Mouse (Mus musculus): Measurements from ENCODE around the gene 1700029H14Rik. TPM values are rescaled to one million over a fixed set of nuclear protein-coding genes. Genes with fewer than 3 reads are reported as not detected.

Gene 1700029H14Rik
- polyA plus RNA-seq, 1 experiment from 2014 or later, result not detected

DNA sequence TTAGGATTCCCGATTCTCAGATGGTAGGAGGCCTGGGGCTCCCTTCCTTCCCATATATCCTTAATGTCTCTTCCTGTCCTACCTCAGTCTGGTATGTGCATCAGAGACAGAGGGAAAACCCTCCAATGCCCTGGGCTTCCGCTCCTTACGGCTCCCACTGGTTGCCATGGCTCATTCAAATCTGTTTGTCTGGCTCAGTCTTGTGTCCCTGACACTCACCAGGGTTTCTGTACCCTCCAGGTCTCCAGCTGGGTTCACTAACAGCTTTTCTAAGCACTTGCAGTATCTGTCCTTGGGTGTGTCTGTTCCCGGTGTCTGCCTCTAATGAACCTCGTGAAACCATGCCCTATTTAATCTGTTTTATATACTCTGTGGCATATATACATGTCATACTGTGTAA lies 20.7 kb downstream of the 1700029H14Rik start:
- 72% methylated on average over 5 of the region's 5 CpGs for WGBS
- H3K36me3 ChIP-seq, result no peaks in the 10 kb centered on the region
- no peak for ATAC-seq (ENCODE audit: borderline replicate concordance, extremely low read depth, low FRiP score, low TSS enrichment)
- H3K27me3 ChIP-seq, result no peaks in the 10 kb centered on the region
- H3K9me3 ChIP-seq, result no peaks in the 10 kb centered on the region
- no peak overlapping the region for H3K9ac ChIP-seq
- H3K27ac ChIP-seq, result no peak overlapping the region
- H3K4me1 ChIP-seq, result peaks cover 13% of the 10 kb centered on the region
- no peak overlapping the region for H3K4me2 ChIP-seq
- no peak overlapping the region for H3K4me3 ChIP-seq

DNA sequence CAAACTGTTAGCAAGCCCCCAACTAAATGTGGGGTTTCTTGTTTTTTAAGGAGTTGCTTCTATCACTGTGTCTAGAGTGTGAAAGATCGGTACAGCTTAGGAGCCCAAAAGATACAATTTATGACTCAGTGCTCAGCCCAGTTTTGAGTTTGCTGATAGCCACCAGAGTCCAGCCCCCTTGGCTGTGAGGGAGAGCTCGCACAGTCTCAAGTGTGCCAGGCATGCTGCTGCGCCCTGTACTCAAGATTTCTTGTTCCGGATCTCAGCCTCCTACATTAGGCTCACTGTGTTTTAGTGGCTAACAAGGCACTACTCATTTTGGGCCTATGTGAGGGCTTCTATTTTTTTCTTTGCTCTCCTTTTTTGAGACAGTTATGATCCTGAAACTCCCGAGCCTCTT lies 22.1 kb downstream of the 1700029H14Rik start:
- H3K27me3 ChIP-seq, result no peaks in the 10 kb centered on the region
- H3K9ac ChIP-seq, result no peak overlapping the region
- WGBS, result 63% methylated on average over 5 of the region's 5 CpGs
- no peaks in the 10 kb centered on the region for H3K36me3 ChIP-seq
- no peaks in the 10 kb centered on the region for H3K9me3 ChIP-seq
- peak overlapping the region; percentile 16; the same call in 1 of the 2 replicates for H3K27ac ChIP-seq
- no peak overlapping the region for H3K4me2 ChIP-seq
- no peak overlapping the region for H3K4me3 ChIP-seq
- peak; percentile 47 for ATAC-seq (ENCODE audit: borderline replicate concordance, extremely low read depth, low FRiP score, low TSS enrichment)
- H3K4me1 ChIP-seq, result peaks cover 13% of the 10 kb centered on the region

DNA sequence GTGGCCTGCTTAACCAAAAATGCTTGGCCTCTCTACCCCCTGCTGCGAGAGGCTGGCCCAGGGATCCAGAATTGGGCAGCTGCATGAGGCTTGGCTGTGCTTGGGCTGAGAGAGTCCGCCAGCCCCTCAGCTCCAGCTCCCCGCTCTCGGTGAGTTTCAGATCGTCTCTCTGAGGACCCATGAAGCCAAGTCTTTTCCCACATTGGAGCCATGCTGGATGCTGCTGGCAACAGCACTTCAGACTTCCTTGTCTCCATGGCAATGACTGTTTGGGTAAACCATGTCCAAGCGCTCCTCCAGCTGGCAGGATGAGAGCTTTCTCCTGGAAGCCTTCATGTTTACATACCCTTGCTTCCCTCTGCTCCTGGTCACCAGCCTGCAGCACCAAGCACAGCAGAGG lies 23.4 kb downstream of the 1700029H14Rik start:
- Histone ChIP-seq H3K36me3 (no peaks in the 10 kb centered on the region), H3K4me1 (peaks cover 13% of the 10 kb centered on the region), H3K4me3 (no peak overlapping the region), H3K9ac (no peak overlapping the region), H3K9me3 (no peaks in the 10 kb centered on the region), H3K27me3 (no peaks in the 10 kb centered on the region), H3K27ac (peak overlapping the region; percentile 54), H3K4me2 (no peak overlapping the region)
- peak; percentile 80; the same call in 1 of the 2 replicates for ATAC-seq (ENCODE audit: borderline replicate concordance, extremely low read depth, low FRiP score, low TSS enrichment)
- 40% methylated on average over 6 of the region's 6 CpGs for WGBS

DNA sequence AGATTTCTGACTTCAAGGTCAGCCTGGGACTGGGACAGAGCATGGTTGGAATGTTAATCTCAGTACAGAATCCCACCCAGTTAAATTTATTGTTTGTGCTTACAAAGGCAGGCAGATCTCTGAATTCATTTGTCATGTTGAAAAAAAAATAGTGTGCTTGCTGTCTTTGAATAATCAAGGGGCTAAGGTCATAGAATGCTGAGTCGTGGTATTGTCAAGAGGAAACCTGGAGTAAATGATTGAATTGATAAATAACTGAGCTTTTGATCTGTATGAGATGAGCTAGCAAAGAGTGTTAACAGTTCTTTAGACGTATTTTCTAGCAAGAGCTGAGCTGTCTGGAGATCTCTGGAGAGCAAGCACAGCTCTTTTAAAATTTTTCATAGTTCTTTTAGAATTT lies 25.2 kb downstream of the 1700029H14Rik start:
- 46% methylated on average over 2 of the region's 2 CpGs for WGBS
- no peak for ATAC-seq (ENCODE audit: borderline replicate concordance, extremely low read depth, low FRiP score, low TSS enrichment)
- Histone ChIP-seq H3K36me3 (no peaks in the 10 kb centered on the region), H3K9me3 (no peaks in the 10 kb centered on the region), H3K4me2 (no peak overlapping the region), H3K27me3 (no peaks in the 10 kb centered on the region), H3K4me3 (no peak overlapping the region), H3K4me1 (peaks cover 20% of the 10 kb centered on the region), H3K9ac (no peak overlapping the region), H3K27ac (no peak overlapping the region)

DNA sequence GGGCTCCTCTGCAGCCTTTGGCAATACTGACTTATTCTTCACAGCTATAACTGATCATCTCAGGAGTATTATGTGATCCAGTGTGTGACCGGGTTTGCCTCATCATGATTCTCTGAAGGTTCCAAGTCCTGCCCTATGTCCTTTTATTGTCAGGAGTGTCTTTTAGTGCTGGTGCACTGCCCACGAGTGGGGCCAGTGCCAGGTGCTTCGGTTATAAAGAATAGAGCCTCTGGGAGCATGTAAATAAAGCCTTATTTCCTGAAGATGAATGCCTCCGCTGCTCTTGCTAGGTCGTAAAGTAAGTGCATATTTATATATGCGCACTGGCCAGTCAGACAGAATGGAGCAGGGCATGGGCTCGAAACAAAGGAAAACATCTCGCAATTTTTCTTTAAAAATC lies 29.1 kb downstream of the 1700029H14Rik start:
- no peak for ATAC-seq (ENCODE audit: borderline replicate concordance, extremely low read depth, low FRiP score, low TSS enrichment)
- 67% methylated on average over 8 of the region's 8 CpGs for WGBS
- Histone ChIP-seq H3K27ac (no peak overlapping the region), H3K4me2 (no peak overlapping the region), H3K4me3 (no peak overlapping the region), H3K36me3 (no peaks in the 10 kb centered on the region), H3K9ac (no peak overlapping the region), H3K27me3 (no peaks in the 10 kb centered on the region), H3K4me1 (peaks cover 45% of the 10 kb centered on the region), H3K9me3 (no peaks in the 10 kb centered on the region)

DNA sequence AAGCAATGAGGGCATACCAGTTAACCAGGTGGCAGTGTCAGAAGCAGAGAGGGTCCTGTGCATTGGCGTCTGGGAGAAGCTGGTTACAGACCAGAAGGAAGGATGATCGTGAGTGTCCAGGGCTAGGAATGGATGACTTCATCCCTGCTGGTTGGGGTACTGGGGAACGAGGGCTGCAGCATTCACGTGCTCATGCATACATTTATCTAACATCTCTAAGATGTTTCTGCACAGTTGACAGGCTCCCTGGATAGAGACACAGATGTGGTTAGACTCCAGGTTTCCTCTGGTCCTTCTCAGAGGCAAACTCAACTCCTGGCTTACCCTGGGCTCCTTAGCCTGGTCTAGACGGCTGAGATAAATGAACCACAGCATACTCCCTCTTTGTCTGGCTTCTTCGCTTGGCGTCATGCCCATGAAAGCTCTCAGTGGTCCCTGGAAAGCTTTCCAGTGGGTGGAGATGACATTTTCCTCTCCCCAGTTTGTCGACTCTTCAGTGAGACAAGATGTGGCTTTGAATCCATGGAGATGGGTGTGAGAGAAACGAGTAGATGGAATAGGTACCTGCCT lies 30.6 kb downstream of the 1700029H14Rik start:
- Histone ChIP-seq H3K4me1 (peaks cover 44% of the 10 kb centered on the region), H3K4me3 (no peak overlapping the region), H3K36me3 (no peaks in the 10 kb centered on the region), H3K9ac (no peak overlapping the region), H3K27ac (peak overlapping the region; percentile 85), H3K27me3 (no peaks in the 10 kb centered on the region), H3K9me3 (no peaks in the 10 kb centered on the region), H3K4me2 (0 out of 2 replicates have a peak overlapping the region, but pooled peaks have one; percentile 0)
- ATAC-seq (ENCODE audit: borderline replicate concordance, extremely low read depth, low FRiP score, low TSS enrichment), result no peak
- 31% methylated on average over 9 of the region's 9 CpGs for WGBS

DNA sequence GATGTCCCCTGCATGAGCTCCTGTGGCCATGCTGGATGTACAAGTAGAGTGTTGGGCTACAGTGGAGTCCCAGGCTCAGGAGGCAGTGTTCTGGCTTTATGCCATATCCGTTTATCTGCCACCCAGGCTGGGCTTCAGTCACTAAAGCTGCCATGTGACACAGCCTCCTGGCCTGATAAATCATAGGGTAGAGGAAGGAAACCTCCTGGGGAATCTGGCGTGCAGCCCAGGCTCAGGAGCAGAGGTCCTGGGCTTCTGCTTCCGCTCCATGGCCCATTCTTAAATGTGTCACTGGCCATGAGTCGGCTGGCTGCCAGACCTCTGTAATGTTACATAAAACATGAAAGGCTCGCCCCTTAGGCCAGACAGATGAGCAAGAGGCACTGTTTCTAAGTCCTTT lies 31.3 kb downstream of the 1700029H14Rik start:
- ATAC-seq (ENCODE audit: borderline replicate concordance, extremely low read depth, low FRiP score, low TSS enrichment), result peak; percentile 83
- H3K27ac ChIP-seq, result peak overlapping the region; percentile 85
- no peak overlapping the region for H3K4me2 ChIP-seq

DNA sequence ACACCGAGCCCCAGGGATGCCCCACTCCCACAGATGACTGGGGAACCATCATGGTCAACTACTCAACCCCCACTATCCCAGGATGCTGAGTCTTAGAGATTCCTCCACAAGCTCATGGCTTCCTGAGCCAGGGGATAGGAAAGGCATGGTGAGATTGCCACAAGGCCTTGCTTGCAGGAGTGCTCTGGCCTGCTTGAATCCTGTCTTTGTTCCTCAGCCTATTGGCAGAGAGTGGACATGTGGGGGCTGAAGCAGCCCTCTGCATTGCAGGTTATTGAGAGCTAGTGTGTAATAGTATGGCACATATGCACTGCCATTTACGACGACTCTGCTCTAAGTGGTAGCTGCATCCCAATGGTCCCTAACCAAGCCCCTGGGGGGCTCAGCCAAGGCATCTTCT lies 31.9 kb downstream of the 1700029H14Rik start:
- no peak overlapping the region for H3K4me2 ChIP-seq
- H3K9me3 ChIP-seq, result no peaks in the 10 kb centered on the region
- no peaks in the 10 kb centered on the region for H3K36me3 ChIP-seq
- H3K27ac ChIP-seq, result peak overlapping the region; percentile 85
- ATAC-seq (ENCODE audit: borderline replicate concordance, extremely low read depth, low FRiP score, low TSS enrichment), result peak; percentile 11
- WGBS, result 61% methylated on average over 3 of the region's 3 CpGs
- no peak overlapping the region for H3K9ac ChIP-seq
- H3K4me1 ChIP-seq, result peaks cover 44% of the 10 kb centered on the region
- H3K4me3 ChIP-seq, result no peak overlapping the region
- no peaks in the 10 kb centered on the region for H3K27me3 ChIP-seq

More for the DNA sequence above, 31.3 kb downstream of the 1700029H14Rik start:
- no peaks in the 10 kb centered on the region for H3K27me3 ChIP-seq
- WGBS, result 22% methylated on average over 5 of the region's 5 CpGs
- no peak overlapping the region for H3K4me3 ChIP-seq
- no peaks in the 10 kb centered on the region for H3K36me3 ChIP-seq
- peaks cover 44% of the 10 kb centered on the region for H3K4me1 ChIP-seq
- no peak overlapping the region for H3K9ac ChIP-seq
- no peaks in the 10 kb centered on the region for H3K9me3 ChIP-seq

DNA sequence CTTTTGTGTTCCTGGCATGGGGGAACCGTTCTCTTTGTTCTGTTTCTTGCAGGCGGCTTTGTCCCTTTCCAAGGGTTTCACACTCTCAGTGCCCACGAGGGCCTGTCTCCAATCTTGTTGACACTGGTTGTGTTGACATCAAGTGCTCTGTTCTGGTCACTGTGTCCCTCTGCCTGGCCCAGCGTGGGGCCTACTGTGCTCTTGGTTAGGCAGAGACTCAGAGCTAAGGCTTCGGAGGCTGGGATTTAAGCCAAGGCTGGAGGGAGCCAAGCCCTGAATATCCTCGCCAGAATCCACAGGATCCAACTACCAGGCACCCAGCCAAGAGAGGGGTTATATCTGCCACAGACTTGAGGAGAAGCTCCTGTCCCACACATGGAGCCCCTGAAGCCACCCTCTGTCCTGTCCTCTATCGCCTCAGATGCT lies 32.4 kb downstream of the 1700029H14Rik start:
- ATAC-seq (ENCODE audit: borderline replicate concordance, extremely low read depth, low FRiP score, low TSS enrichment), result peak; percentile 88
- Histone ChIP-seq H3K9me3 (no peaks in the 10 kb centered on the region), H3K36me3 (no peaks in the 10 kb centered on the region), H3K4me1 (peaks cover 44% of the 10 kb centered on the region), H3K9ac (no peak overlapping the region), H3K27me3 (no peaks in the 10 kb centered on the region), H3K4me3 (no peak overlapping the region), H3K27ac (peak overlapping the region; percentile 85), H3K4me2 (no peak overlapping the region)
- WGBS, result 19% methylated on average over 7 of the region's 7 CpGs

DNA sequence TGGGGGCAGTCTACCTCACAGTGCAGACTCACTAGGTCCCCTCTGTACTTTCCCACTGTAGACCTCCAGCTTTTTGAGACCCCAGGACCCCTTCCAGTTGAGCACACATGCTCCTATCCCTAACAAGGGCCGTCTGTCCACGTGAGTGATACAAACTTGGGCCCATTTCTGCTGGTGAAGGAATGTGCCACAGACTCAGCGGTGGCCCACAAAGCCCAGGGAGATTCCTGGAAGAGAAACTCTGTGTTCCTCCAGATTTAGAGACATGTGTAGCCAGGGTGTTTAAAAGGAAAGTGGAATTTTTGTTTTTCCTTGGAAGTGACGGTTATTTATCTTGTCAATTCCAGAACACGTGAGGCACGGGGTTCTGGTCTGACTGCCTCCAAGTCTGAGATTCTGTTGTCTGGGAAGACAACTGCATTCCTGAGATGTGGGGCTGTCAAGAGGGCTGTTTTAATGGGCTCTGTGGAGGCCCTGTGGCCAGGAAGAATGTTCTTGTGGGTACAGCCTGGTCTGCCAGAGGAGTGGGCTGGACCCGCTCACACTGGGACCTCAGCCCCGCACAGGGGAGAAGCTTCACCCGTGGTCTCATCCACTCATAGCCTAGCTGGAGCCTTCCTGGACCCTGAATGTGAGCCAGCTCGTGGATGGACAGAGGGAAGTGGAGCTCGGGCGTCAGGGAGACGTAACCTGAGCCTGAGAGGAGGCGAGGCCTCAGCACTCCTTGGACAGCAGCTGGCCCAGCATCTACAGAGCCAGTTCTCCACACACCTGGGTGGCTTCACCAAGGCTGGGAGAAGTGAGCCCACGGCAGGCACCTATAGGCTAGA lies 33.0 kb downstream of the 1700029H14Rik start:
- Histone ChIP-seq H3K4me1 (peaks cover 47% of the 10 kb centered on the region), H3K4me2 (no peak overlapping the region), H3K4me3 (no peak overlapping the region), H3K27ac (peak overlapping the region; percentile 85), H3K27me3 (no peaks in the 10 kb centered on the region), H3K36me3 (no peaks in the 10 kb centered on the region), H3K9me3 (no peaks in the 10 kb centered on the region), H3K9ac (no peak overlapping the region)
- WGBS, result 39% methylated on average over 15 of the region's 15 CpGs
- ATAC-seq (ENCODE audit: borderline replicate concordance, extremely low read depth, low FRiP score, low TSS enrichment), result peak; percentile 16

DNA sequence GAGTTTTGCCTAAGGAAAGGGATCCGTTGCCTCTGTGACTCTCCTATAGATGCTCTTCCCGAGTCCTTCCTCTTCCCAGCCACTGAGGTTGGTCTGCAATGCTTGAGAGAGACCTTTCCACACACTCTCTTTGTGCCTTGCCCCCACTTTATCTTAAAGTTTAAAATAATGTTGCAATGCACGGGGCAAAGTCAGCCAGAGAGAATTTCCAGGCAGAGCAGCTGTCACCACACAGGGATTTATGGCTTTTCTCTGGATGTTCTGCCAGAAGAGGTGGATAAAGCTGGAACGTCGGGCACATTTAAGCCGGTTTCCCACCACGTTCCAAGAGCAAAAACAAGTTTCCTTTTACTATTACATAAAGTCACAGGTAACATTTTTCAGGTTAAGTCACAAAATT lies 40.9 kb downstream of the 1700029H14Rik start:
- no peaks in the 10 kb centered on the region for H3K9me3 ChIP-seq
- ATAC-seq (ENCODE audit: borderline replicate concordance, extremely low read depth, low FRiP score, low TSS enrichment), result no peak
- H3K4me1 ChIP-seq, result peaks cover 22% of the 10 kb centered on the region
- H3K4me3 ChIP-seq, result no peak overlapping the region
- H3K27ac ChIP-seq, result no peak overlapping the region
- WGBS, result 43% methylated on average over 7 of the region's 7 CpGs
- H3K9ac ChIP-seq, result no peak overlapping the region
- no peaks in the 10 kb centered on the region for H3K36me3 ChIP-seq
- no peaks in the 10 kb centered on the region for H3K27me3 ChIP-seq
- no peak overlapping the region for H3K4me2 ChIP-seq

DNA sequence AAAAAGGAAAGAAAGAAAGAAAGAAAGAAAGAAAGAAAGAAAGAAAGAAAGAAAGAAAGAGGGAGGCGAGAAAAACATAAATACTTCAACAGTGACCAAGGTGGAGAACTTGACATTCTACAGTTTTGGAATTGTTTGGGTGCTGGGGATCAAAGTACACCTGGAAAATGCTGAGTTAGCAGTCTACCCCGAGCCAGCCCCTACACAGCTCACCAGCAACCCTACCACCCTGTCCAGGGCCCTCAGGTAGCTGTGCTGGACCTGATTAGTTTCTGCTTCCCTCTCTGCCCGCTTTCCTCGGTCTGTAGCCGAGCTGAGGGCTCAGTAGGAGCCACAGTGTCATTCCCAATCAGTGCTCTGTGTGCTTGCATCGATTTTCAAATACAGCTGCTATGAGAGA lies 41.9 kb downstream of the 1700029H14Rik start:
- no peaks in the 10 kb centered on the region for H3K36me3 ChIP-seq
- peaks cover 33% of the 10 kb centered on the region for H3K4me1 ChIP-seq
- no peaks in the 10 kb centered on the region for H3K9me3 ChIP-seq
- no peak overlapping the region for H3K9ac ChIP-seq
- no peak overlapping the region for H3K4me3 ChIP-seq
- 54% methylated on average over 6 of the region's 6 CpGs for WGBS
- H3K4me2 ChIP-seq, result no peak overlapping the region
- H3K27ac ChIP-seq, result no peak overlapping the region
- no peak for ATAC-seq (ENCODE audit: borderline replicate concordance, extremely low read depth, low FRiP score, low TSS enrichment)
- no peaks in the 10 kb centered on the region for H3K27me3 ChIP-seq

All from lung, embryonic 15.5 days (tissue).